Comparison of ENCODE assay signal across 27 mouse cellular contexts in genomic region chr6:121134249-121134648, GRCm38 (mm10).
"Had no signal": no experiment of that assay in that cellular context is flagged by ENCODE, and none has a peak within 500 bp of the region (broad histone marks: within the 10 kb centered on the region; RNA-seq: fewer than 3 reads in every experiment).

No protein-coding gene starts in this region.

- H3K4me2 ChIP-seq: embryonic facial prominence, embryonic 12.5 days; embryonic facial prominence, embryonic 13.5 days; embryonic facial prominence, embryonic 15.5 days; forebrain, embryonic 12.5 days; forebrain, embryonic 13.5 days; forebrain, embryonic 15.5 days had no signal

- DNase-seq: cerebellum, adult 9-10 months; cerebellum, adult 9-11 months; cerebellum, postnatal 10 days; cerebellum, postnatal 14 days; cerebellum, postnatal 25 days; cerebellum, postnatal 36 days; embryo, embryonic 11 days; forebrain, postnatal 0 days; gastrocnemius, adult 2 months; gastrocnemius, postnatal 10 days; gastrocnemius, postnatal 14 days; gastrocnemius, postnatal 25 days; gastrocnemius, postnatal 36 days; heart, adult 11 months; heart, adult 18-20 months; heart, adult 2 months had no signal

- H3K4me3 ChIP-seq: embryonic facial prominence, embryonic 10.5 days; embryonic facial prominence, embryonic 12.5 days; embryonic facial prominence, embryonic 13.5 days; embryonic facial prominence, embryonic 15.5 days; erythroblast, embryonic 14.5 days; forebrain, embryonic 10.5 days; forebrain, embryonic 12.5 days; forebrain, embryonic 13.5 days; forebrain, embryonic 15.5 days; gastrocnemius, adult 2 months; heart, adult 2 months had no signal

- H3K9ac ChIP-seq: embryonic facial prominence, embryonic 12.5 days; embryonic facial prominence, embryonic 13.5 days; embryonic facial prominence, embryonic 15.5 days; forebrain, embryonic 12.5 days; forebrain, embryonic 13.5 days; forebrain, embryonic 15.5 days; forebrain, postnatal 0 days had no signal

- H3K9me3 ChIP-seq: embryonic facial prominence, embryonic 10.5 days; embryonic facial prominence, embryonic 12.5 days; embryonic facial prominence, embryonic 13.5 days; embryonic facial prominence, embryonic 15.5 days; forebrain, embryonic 10.5 days; forebrain, embryonic 12.5 days; forebrain, embryonic 13.5 days; forebrain, embryonic 15.5 days had no signal

- H3K27me3 ChIP-seq: forebrain, embryonic 15.5 days had no signal

- ATAC-seq: forebrain, embryonic 13.5 days; forebrain, embryonic 14.5 days; forebrain, embryonic 15.5 days; forebrain, embryonic 16.5 days; forebrain, postnatal 0 days had no signal

- H3K36me3 ChIP-seq: embryonic facial prominence, embryonic 10.5 days; embryonic facial prominence, embryonic 12.5 days; embryonic facial prominence, embryonic 13.5 days; embryonic facial prominence, embryonic 15.5 days; forebrain, embryonic 10.5 days; forebrain, embryonic 12.5 days; forebrain, embryonic 15.5 days had no signal

- H3K27ac ChIP-seq: embryonic facial prominence, embryonic 10.5 days; embryonic facial prominence, embryonic 12.5 days; embryonic facial prominence, embryonic 13.5 days; embryonic facial prominence, embryonic 15.5 days; forebrain, embryonic 10.5 days; forebrain, embryonic 12.5 days; forebrain, embryonic 13.5 days; forebrain, embryonic 15.5 days; gastrocnemius, adult 2 months; heart, adult 2 months had no signal
